Mouse (Mus musculus) left cerebral cortex, postnatal 10 days (tissue): ENCODE measurements at regions not wholly inside any gene's neighbourhood (a gene's known extent, or its start where the extent isn't known, plus 50 kb on each side); places are given as distances from the start of the nearest gene placed in this dataset.

Experiments used
- DNase-seq, 2 experiments: peaks; one replicate each; pipeline ENCODE4 v3.0.0; 2021 to 2022; ENCODE audit warnings: low spot score in 2 of 2, mixed read lengths in 1 of 2; ENCODE audit errors: extremely low spot score in 1 of 2
- intact Hi-C: fragments of 180-260 bp; cut with DNase I; formaldehyde crosslinking; loops from one replicate; pipeline ENCODE4 v1.15.1; 2025

GRCm38 (mm10) chr3:23547546-23547945, 1471.1 kb downstream of the Tbl1xr1 start:
- intact Hi-C loops, result no loop called here
- no peak for DNase-seq

GRCm38 (mm10) chr3:23564340-23564739, 1487.9 kb downstream of the Tbl1xr1 start:
- intact Hi-C loops, result no loop called here
- DNase-seq, result no peak

DNA sequence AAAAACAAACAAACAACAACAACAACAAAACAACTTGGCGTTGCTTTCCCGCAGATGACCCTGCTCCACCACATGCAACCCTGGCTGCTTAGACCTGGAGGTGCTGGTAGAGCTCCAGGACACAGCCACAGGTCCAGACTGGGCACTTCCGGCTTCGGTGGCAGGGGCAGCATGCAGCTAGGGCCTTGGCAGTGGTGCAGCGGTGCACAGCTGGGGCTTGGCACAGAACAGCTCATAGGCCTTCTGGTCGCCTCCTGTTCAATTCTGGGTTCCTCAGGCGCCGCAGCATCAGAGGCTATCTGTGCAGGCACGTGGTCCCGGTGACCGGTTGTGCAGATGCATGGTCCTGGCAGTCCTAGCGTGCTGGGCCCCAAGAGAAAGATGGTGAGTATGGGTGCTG, 1492.4 kb downstream of the Tbl1xr1 start:
- intact Hi-C loops, result no loop called here
- peak in 1 of 2 experiments; percentile 18 for DNase-seq

- peak in 1 of 2 experiments; percentile 67 for DNase-seq
- intact Hi-C loops, result no loop called here
Observed at GRCm38 (mm10) chr3:23592506-23593141, 1516.2 kb downstream of the Tbl1xr1 start.

GRCm38 (mm10) chr3:23601469-23601868, 1525.0 kb downstream of the Tbl1xr1 start:
- intact Hi-C loops, result no loop called here

DNA sequence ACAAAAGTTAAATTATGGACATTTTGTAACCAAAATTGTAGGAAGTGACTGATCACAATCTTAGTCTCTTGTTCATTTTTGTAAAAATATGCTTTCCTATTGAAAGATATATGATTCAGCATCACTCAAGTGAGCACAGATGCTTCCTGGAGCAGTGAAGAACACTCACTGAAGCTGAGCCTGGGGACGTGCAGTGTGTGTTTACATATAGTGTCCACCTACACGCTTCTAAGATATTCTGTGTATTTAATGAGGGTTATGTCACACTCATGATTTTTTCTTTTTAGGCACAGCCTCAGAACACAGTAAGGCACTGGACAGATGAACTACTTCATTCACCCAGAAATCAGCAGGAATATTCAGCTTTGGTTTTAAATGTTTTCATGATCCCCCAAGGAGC, 1533.6 kb downstream of the Tbl1xr1 start:
- no peak for DNase-seq
- intact Hi-C loops, result no loop called here

More at GRCm38 (mm10) chr3:23601469-23601868, 1525.0 kb downstream of the Tbl1xr1 start:
- no peak for DNase-seq

- intact Hi-C loops, result no loop called here
- DNase-seq, result no peak
Observed at GRCm38 (mm10) chr3:23658585-23659252, 1485.3 kb downstream of the Naaladl2 start.

DNA sequence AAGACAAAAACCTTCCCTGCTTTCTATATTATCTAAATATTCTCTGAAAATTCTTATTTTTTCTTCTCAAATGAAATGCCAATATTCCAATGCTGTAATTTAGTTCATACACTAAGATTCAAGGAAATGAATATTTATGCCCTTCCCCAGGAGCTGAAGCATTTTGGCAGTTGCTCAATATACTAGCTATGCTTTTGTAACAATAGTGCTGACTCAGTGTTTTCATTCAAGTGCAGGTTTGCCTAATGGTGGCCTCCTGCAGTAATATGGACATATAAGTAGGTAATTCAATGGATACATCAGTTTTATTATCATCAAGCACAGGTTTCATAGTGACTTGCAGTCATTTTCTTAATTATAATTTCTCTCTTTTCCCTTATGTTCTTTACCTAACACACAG, 1437.3 kb downstream of the Naaladl2 start:
- intact Hi-C loops, result no loop called here
- DNase-seq, result no peak
